Mouse (Mus musculus): ENCODE measurements around the gene Timm17a. TPM values are rescaled to one million over a fixed set of nuclear protein-coding genes. Genes with fewer than 3 reads are reported as not detected.

Timm17a gene
- polyA plus RNA-seq, 1 experiment from 2014 or later: 318 TPM

- no peak overlapping the region for H3K27ac ChIP-seq
- no peaks in the 10 kb centered on the region for H3K36me3 ChIP-seq (ENCODE audit: insufficient read depth, low read length)
- 0 out of 2 replicates have a peak overlapping the region, but pooled peaks have one; percentile 32 for H3K9ac ChIP-seq (ENCODE audit: low read depth, low read length)
- H3K4me1 ChIP-seq (replicated peaks; ENCODE audit: insufficient read depth, low read length): peaks cover 6% of the 10 kb centered on the region; the same call in 1 of the 2 replicates
- ATAC-seq (replicated peaks; ENCODE audit: low FRiP score, low read depth) (no peak), DNase-seq (ENCODE audit: low spot score) (no peak)
- H3K27me3 ChIP-seq (ENCODE audit: insufficient read depth, low read length): no peaks in the 10 kb centered on the region
- 72% methylated on average over 6 of the region's 6 CpGs for WGBS
- peak overlapping the region; percentile 63 for H3K4me2 ChIP-seq (ENCODE audit: low read length)
- H3K4me3 ChIP-seq (replicated peaks; ENCODE audit: low read depth, low read length): no peak overlapping the region
- peak; percentile 30; the same call in 1 of the 2 replicates for TF ChIP-seq CTCF (IDR thresholded peaks at IDR 0.05; ENCODE audit: low read depth)
- no peaks in the 10 kb centered on the region for H3K9me3 ChIP-seq (replicated peaks; ENCODE audit: low read length)
Measured at GRCm38 (mm10) chr1:135256299-135256698, 57.3 kb downstream of the Timm17a start.

GRCm38 (mm10) chr1:135252854-135253253 is 60.7 kb downstream of the Timm17a start:
- ATAC-seq (replicated peaks; ENCODE audit: low FRiP score, low read depth): no peak
- Histone ChIP-seq H3K36me3 (ENCODE audit: insufficient read depth, low read length) (no peaks in the 10 kb centered on the region), H3K4me3 (replicated peaks; ENCODE audit: low read depth, low read length) (no peak overlapping the region), H3K27me3 (ENCODE audit: insufficient read depth, low read length) (no peaks in the 10 kb centered on the region), H3K4me2 (ENCODE audit: low read length) (no peak overlapping the region), H3K9ac (ENCODE audit: low read depth, low read length) (no peak overlapping the region), H3K27ac (no peak overlapping the region), H3K4me1 (replicated peaks; ENCODE audit: insufficient read depth, low read length) (peaks cover 3% of the 10 kb centered on the region; the same call in 1 of the 2 replicates), H3K9me3 (replicated peaks; ENCODE audit: low read length) (no peaks in the 10 kb centered on the region)
- TF ChIP-seq CTCF (IDR thresholded peaks at IDR 0.05; ENCODE audit: low read depth): no peak
- DNase-seq (ENCODE audit: low spot score): no peak
- 23% methylated on average over 4 of the region's 4 CpGs for whole genome bisulfite sequencing

GRCm38 (mm10) chr1:135251405-135251804 is 62.2 kb downstream of the Timm17a start:
- no peak for TF ChIP-seq CTCF (IDR thresholded peaks at IDR 0.05; ENCODE audit: low read depth)
- H3K9me3 ChIP-seq (replicated peaks; ENCODE audit: low read length): no peaks in the 10 kb centered on the region
- no peaks in the 10 kb centered on the region for H3K36me3 ChIP-seq (ENCODE audit: insufficient read depth, low read length)
- peaks cover 3% of the 10 kb centered on the region; the same call in 1 of the 2 replicates for H3K4me1 ChIP-seq (replicated peaks; ENCODE audit: insufficient read depth, low read length)
- no peak overlapping the region for H3K9ac ChIP-seq (ENCODE audit: low read depth, low read length)
- WGBS: 64% methylated on average over 8 of the region's 8 CpGs
- H3K27me3 ChIP-seq (ENCODE audit: insufficient read depth, low read length): no peaks in the 10 kb centered on the region
- H3K27ac ChIP-seq: no peak overlapping the region
- ATAC-seq (replicated peaks; ENCODE audit: low FRiP score, low read depth): no peak
- H3K4me3 ChIP-seq (replicated peaks; ENCODE audit: low read depth, low read length): no peak overlapping the region
- no peak for DNase-seq (ENCODE audit: low spot score)
- H3K4me2 ChIP-seq (ENCODE audit: low read length): no peak overlapping the region

- no peak overlapping the region for H3K9ac ChIP-seq (ENCODE audit: low read depth, low read length)
- no peaks in the 10 kb centered on the region for H3K27me3 ChIP-seq (ENCODE audit: insufficient read depth, low read length)
- H3K27ac ChIP-seq: no peak overlapping the region
- 65% methylated on average over 2 of the region's 3 CpGs for WGBS
- peaks cover 3% of the 10 kb centered on the region; the same call in 1 of the 2 replicates for H3K4me1 ChIP-seq (replicated peaks; ENCODE audit: insufficient read depth, low read length)
- DNase-seq (ENCODE audit: low spot score) (no peak), ATAC-seq (replicated peaks; ENCODE audit: low FRiP score, low read depth) (no peak)
- H3K36me3 ChIP-seq (ENCODE audit: insufficient read depth, low read length): no peaks in the 10 kb centered on the region
- H3K4me2 ChIP-seq (ENCODE audit: low read length): no peak overlapping the region
- no peaks in the 10 kb centered on the region for H3K9me3 ChIP-seq (replicated peaks; ENCODE audit: low read length)
- H3K4me3 ChIP-seq (replicated peaks; ENCODE audit: low read depth, low read length): no peak overlapping the region
- TF ChIP-seq CTCF (IDR thresholded peaks at IDR 0.05; ENCODE audit: low read depth): no peak
Measured at GRCm38 (mm10) chr1:135250706-135251105, 62.9 kb downstream of the Timm17a start.

- Histone ChIP-seq H3K4me1 (replicated peaks; ENCODE audit: insufficient read depth, low read length) (no peaks in the 10 kb centered on the region), H3K4me3 (replicated peaks; ENCODE audit: low read depth, low read length) (no peak overlapping the region), H3K27ac (peak overlapping the region; percentile 25; the same call in 1 of the 2 replicates), H3K9ac (ENCODE audit: low read depth, low read length) (0 out of 2 replicates have a peak overlapping the region, but pooled peaks have one; percentile 2), H3K4me2 (ENCODE audit: low read length) (peak overlapping the region; percentile 26; the same call in 1 of the 2 replicates), H3K36me3 (ENCODE audit: insufficient read depth, low read length) (no peaks in the 10 kb centered on the region), H3K9me3 (replicated peaks; ENCODE audit: low read length) (no peaks in the 10 kb centered on the region), H3K27me3 (ENCODE audit: insufficient read depth, low read length) (no peaks in the 10 kb centered on the region)
- ATAC-seq (replicated peaks; ENCODE audit: low FRiP score, low read depth): peak; percentile 92
- no peak for TF ChIP-seq CTCF (IDR thresholded peaks at IDR 0.05; ENCODE audit: low read depth)
- peak; percentile 50 for DNase-seq (ENCODE audit: low spot score)
- 7% methylated on average over 15 of the region's 15 CpGs for WGBS
Measured at GRCm38 (mm10) chr1:135248434-135248850, 65.1 kb downstream of the Timm17a start.

Other genes starting within 250 kb of the Timm17a start
- gene Lgr6, start 208.5 kb downstream of the Timm17a start, polyA plus RNA-seq (2015; fragmentation: Nextera tagmentation; extraction: Ambion mirVana): 0.83 and 0.88 TPM in 2 replicates
- 0.38 and 0.42 TPM in 2 replicates for gene Ptpn7, start 181.1 kb downstream of the Timm17a start, polyA plus RNA-seq (2015; fragmentation: Nextera tagmentation; extraction: Ambion mirVana)
- gene Arl8a, start 167.0 kb downstream of the Timm17a start, polyA plus RNA-seq (2015; fragmentation: Nextera tagmentation; extraction: Ambion mirVana): 47.4 and 49.3 TPM in 2 replicates
- gene Gpr37l1, start 146.1 kb downstream of the Timm17a start, polyA plus RNA-seq (2015; fragmentation: Nextera tagmentation; extraction: Ambion mirVana): not detected in 2 replicates
- 36.1 and 39.2 TPM in 2 replicates for gene Elf3, start 55.2 kb downstream of the Timm17a start, polyA plus RNA-seq (2015; fragmentation: Nextera tagmentation; extraction: Ambion mirVana)
- gene Rnpep, start 29.7 kb downstream of the Timm17a start, polyA plus RNA-seq (2015; fragmentation: Nextera tagmentation; extraction: Ambion mirVana): 56.5 and 62.8 TPM in 2 replicates
- gene Lmod1, start 11.0 kb upstream of the Timm17a start, polyA plus RNA-seq (2015; fragmentation: Nextera tagmentation; extraction: Ambion mirVana): 2.1 and 2.9 TPM in 2 replicates
- gene Shisa4, start 61.5 kb upstream of the Timm17a start, polyA plus RNA-seq (2015; fragmentation: Nextera tagmentation; extraction: Ambion mirVana): 42.9 and 50.7 TPM in 2 replicates
- 53.1 and 65.4 TPM in 2 replicates for gene Ipo9, start 116.7 kb upstream of the Timm17a start, polyA plus RNA-seq (2015; fragmentation: Nextera tagmentation; extraction: Ambion mirVana)